Comparison of ENCODE assay signal across 11 mouse cellular contexts in the genomic region with DNA sequence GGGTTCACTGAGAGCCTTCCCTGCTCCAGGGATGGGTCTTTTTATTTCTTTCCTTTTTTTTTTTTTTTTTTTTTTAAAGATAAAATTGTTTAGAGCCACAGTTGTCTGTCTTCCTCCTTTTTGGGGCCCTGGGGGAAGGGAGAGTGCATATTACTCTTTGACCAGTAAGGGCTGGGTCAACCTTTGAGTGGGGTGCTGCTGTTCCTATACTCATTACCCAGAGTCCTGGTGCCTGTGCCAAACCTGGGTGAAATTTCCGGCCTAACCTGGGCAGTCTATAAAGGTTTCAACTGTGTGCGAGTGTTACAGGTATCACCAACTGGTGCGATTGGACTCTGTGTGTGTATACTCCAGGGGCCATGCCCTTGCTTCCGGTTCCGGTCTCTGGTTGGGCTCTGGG. TPM values are rescaled to one million over a fixed set of nuclear protein-coding genes. Genes with fewer than 3 reads are reported as not detected.
DNase-seq lines count a peak whose midpoint lies in the region; ATAC-seq lines count a peak whose summit lies in the region.
"Had no signal": no experiment of that assay in that cellular context is flagged by ENCODE, and none has a peak within 500 bp of the region (broad histone marks: within the 10 kb centered on the region; RNA-seq: fewer than 3 reads in every experiment).

A gene (plus strand): TSS at position 213 of the 400 bp plus-strand sequence.

- H3K4me1 ChIP-seq in forebrain, embryonic 15.5 days = peaks cover 9% of the 10 kb centered on the region
- H3K4me1 ChIP-seq in forebrain, embryonic 11.5 days (replicated peaks; ENCODE audit: control insufficient read depth, insufficient read depth, low read length) = no peaks in the 10 kb centered on the region
- H3K4me1 ChIP-seq in neural tube, embryonic 13.5 days (replicated peaks) = peaks cover 15% of the 10 kb centered on the region

- H3K4me3 ChIP-seq in forebrain, embryonic 15.5 days = no peak within 1 kb of the TSS
- no peak within 1 kb of the TSS for H3K4me3 ChIP-seq in forebrain, embryonic 11.5 days (ENCODE audit: low read depth, low read length)
- H3K4me3 ChIP-seq in neural tube, embryonic 13.5 days = no peak within 1 kb of the TSS
- H3K4me3 ChIP-seq: liver, embryonic 15.5 days had no signal

- H3K27me3 ChIP-seq in forebrain, embryonic 15.5 days = no peaks in the 10 kb centered on the region
- H3K27me3 ChIP-seq in forebrain, embryonic 11.5 days (ENCODE audit: control insufficient read depth, insufficient read depth, low read length) = no peaks in the 10 kb centered on the region
- no peaks in the 10 kb centered on the region for H3K27me3 ChIP-seq in neural tube, embryonic 13.5 days
- H3K27me3 ChIP-seq: liver, embryonic 15.5 days had no signal

- no peak within 1 kb of the TSS for H3K9ac ChIP-seq in forebrain, embryonic 15.5 days (replicated peaks)
- H3K9ac ChIP-seq in forebrain, embryonic 11.5 days (ENCODE audit: low read length) = no peak within 1 kb of the TSS
- H3K9ac ChIP-seq in neural tube, embryonic 13.5 days = no peak within 1 kb of the TSS
- H3K9ac ChIP-seq: liver, embryonic 15.5 days had no signal

- 92% methylated on average over 5 of the region's 5 CpGs for WGBS in forebrain, embryonic 15.5 days
- 89% methylated on average over 5 of the region's 5 CpGs for WGBS in forebrain, embryonic 11.5 days
- WGBS in neural tube, embryonic 13.5 days = 92% methylated on average over 5 of the region's 5 CpGs

- DNase-seq in forebrain, embryonic 11.5 days (ENCODE audit: low spot score) = no peak
- no peak for DNase-seq in neural tube, embryonic 10.5 days (ENCODE audit: extremely low spot score, low spot score)
- DNase-seq in kidney, postnatal 4 days = peak; percentile 16 to 33
- no peak for DNase-seq in embryo, embryonic 11 days
- no peak for DNase-seq in left cerebral cortex, postnatal 10 days (ENCODE audit: extremely low spot score in 1 of 2, low spot score in 2 of 2)
- DNase-seq in MN1 (ENCODE audit: low spot score) = no peak
- DNase-seq: gastrocnemius, postnatal 36 days; heart, postnatal 10 days had no signal

- H3K4me2 ChIP-seq in forebrain, embryonic 15.5 days (replicated peaks) = no peak within 1 kb of the TSS
- no peak within 1 kb of the TSS for H3K4me2 ChIP-seq in forebrain, embryonic 11.5 days (ENCODE audit: low read depth, low read length, severe bottlenecking)
- H3K4me2 ChIP-seq in neural tube, embryonic 13.5 days = no peak within 1 kb of the TSS
- H3K4me2 ChIP-seq: liver, embryonic 15.5 days had no signal

- peaks cover 52% of the 10 kb centered on the region for H3K36me3 ChIP-seq in forebrain, embryonic 15.5 days
- H3K36me3 ChIP-seq in forebrain, embryonic 11.5 days (ENCODE audit: control insufficient read depth, insufficient read depth, low read length) = peaks cover 17% of the 10 kb centered on the region; the same call in 1 of the 2 replicates
- peaks cover 70% of the 10 kb centered on the region for H3K36me3 ChIP-seq in neural tube, embryonic 13.5 days

- H3K27ac ChIP-seq in forebrain, embryonic 15.5 days (replicated peaks) = no peak within 1 kb of the TSS
- H3K27ac ChIP-seq in forebrain, embryonic 11.5 days (ENCODE audit: low read depth, low read length) = no peak within 1 kb of the TSS
- peak within 1 kb of the TSS; percentile 57 for H3K27ac ChIP-seq in neural tube, embryonic 13.5 days (replicated peaks)
- H3K27ac ChIP-seq: liver, embryonic 15.5 days had no signal

- no peaks in the 10 kb centered on the region for H3K9me3 ChIP-seq in forebrain, embryonic 15.5 days
- no peaks in the 10 kb centered on the region for H3K9me3 ChIP-seq in forebrain, embryonic 11.5 days (ENCODE audit: control insufficient read depth, low read length)
- H3K9me3 ChIP-seq in neural tube, embryonic 13.5 days = no peaks in the 10 kb centered on the region
- H3K9me3 ChIP-seq: liver, embryonic 15.5 days had no signal

- intact Hi-C loops in left cerebral cortex, postnatal 10 days (cut with DNase I) = loop anchor here (5.0 to 10.0 kb wide), 2 partner anchors 56 to 694 kb away; no protein-coding TSS in a partner anchor

- no peak for ATAC-seq in forebrain, embryonic 15.5 days (replicated peaks)
- no peak for ATAC-seq in forebrain, embryonic 11.5 days (replicated peaks; ENCODE audit: low FRiP score)
- ATAC-seq in neural tube, embryonic 13.5 days (ENCODE audit: low read depth) = no peak

RNA-seq across cellular contexts. Expression of the gene that starts here (rescaled TPM):
- polyA plus RNA-seq in forebrain, embryonic 15.5 days (2015; fragmentation: Nextera tagmentation; extraction: Ambion mirVana) = 12.3 and 13.0 TPM in 2 replicates
- polyA plus RNA-seq in forebrain, embryonic 11.5 days (2014; fragmentation: Nextera tagmentation; extraction: Ambion mirVana) = 4.1 and 5.6 TPM in 2 replicates
- 7.8 and 8.5 TPM in 2 replicates for polyA plus RNA-seq in neural tube, embryonic 13.5 days (2015; fragmentation: Nextera tagmentation; extraction: Ambion mirVana)
- total RNA-seq in left cerebral cortex, postnatal 10 days (2021) = 1 to 10 TPM; 1.5 to 2.6 TPM

Comparison
In these comparisons a context has a peak if more than half of its experiments do, and no peak if none do; other contexts are left out.
1. DNase-seq: peak in kidney, postnatal 4 days (2 of 2); none in forebrain, embryonic 11.5 days (single experiment), neural tube, embryonic 10.5 days (single experiment), embryo, embryonic 11 days (single experiment), left cerebral cortex, postnatal 10 days (0 of 2) and MN1 (single experiment).